Mouse (Mus musculus) testis, adult 2 months (tissue): ENCODE data around the gene Sparc.

Experiments
- CTCF ChIP-seq: fragments of 200-500 bp; IDR thresholded peaks from 2 replicates; pipeline ENCODE4 v1.5.1; 2012; ENCODE audit warnings: low read depth, mild to moderate bottlenecking, inconsistent platforms, low read length, moderate library complexity; ENCODE audit not compliant: control insufficient read depth, insufficient read depth, insufficient replicate concordance
- POLR2A ChIP-seq: fragments of 200-500 bp; IDR thresholded peaks from 2 replicates; pipeline ENCODE4 v1.6.1; 2012; ENCODE audit warnings: low read depth, mild to moderate bottlenecking, inconsistent platforms, low read length, moderate library complexity; ENCODE audit not compliant: control insufficient read depth

DNA sequence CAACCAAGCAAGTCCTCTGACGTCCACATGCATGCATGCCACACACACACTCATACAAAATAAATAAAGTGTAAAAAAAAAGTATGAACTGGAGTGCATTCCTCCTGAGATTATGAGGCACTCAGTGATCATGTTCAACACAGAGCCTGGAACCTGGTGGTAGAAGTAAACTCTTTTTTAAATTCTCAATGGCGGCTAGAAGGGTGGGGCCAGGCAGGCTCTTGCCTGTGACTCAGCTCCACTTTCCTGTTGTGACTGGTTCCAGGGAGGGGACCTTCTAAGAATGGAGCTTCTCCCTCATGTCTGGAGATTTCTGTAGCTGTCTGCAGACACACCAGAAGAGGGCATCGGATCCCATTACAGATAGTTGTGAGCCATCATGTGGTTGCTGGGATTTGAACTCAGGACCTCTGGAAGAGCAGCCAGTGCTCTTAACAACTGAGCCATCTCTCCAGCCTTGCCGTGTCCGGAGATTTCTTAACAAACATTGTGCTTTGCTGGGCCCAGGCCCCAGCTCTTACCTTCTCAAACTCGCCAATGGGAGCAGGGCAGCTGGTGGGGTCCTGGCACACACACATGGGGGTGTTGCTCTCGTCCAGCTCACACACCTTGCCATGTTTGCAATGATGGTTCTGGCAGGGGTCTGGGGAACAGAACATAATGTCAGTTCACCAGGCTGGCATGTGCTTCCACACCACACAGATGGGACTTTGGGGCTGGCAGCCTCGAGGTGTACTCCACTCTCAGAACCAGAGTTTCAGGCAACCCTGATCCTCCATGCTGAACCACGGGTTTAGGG is 18.1 kb downstream of the Sparc start:
- TF ChIP-seq POLR2A (no peak), CTCF (no peak)
